ENCODE assay signal across 15 mouse cellular contexts in the genomic region with DNA sequence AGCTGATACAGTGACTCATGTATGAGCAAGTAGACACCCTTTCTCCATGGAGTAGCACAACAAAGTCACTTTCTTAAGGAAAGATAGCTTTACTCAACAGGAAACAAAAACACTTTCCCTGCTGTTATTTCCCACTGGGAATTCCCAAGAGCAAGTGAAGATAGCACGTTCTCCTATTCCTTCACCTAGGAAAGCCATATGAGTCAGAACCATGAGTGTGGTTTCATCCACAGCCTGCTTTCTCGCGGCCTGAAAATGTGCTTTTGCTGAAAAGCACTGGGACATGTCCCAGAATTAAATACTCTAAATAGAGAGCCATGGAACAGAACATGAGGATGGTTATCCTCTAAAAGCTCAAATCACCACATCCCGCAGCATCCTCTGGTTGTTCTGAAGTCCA.
"Had no signal": no experiment of that assay in that cellular context is flagged by ENCODE, and none has a peak within 500 bp of the region (broad histone marks: within the 10 kb centered on the region; RNA-seq: fewer than 3 reads in every experiment).

No protein-coding gene starts in this region.

- H3K9me3 ChIP-seq: limb, embryonic 10.5 days; liver, embryonic 12.5 days; megakaryocyte, embryonic 14.5 days; midbrain, embryonic 15.5 days; neural tube, embryonic 13.5 days had no signal

- H3K36me3 ChIP-seq: limb, embryonic 10.5 days; liver, embryonic 12.5 days; midbrain, embryonic 15.5 days; neural tube, embryonic 13.5 days had no signal

- ATAC-seq: liver, embryonic 12.5 days; midbrain, embryonic 15.5 days had no signal

- H3K9ac ChIP-seq: liver, embryonic 12.5 days; lung, embryonic 14.5 days; midbrain, embryonic 15.5 days; neural tube, embryonic 13.5 days had no signal

- H3K27me3 ChIP-seq: liver, embryonic 12.5 days; megakaryocyte, embryonic 14.5 days; midbrain, embryonic 15.5 days; neural tube, embryonic 13.5 days had no signal

- H3K4me1 ChIP-seq: limb, embryonic 10.5 days; liver, embryonic 12.5 days; megakaryocyte, embryonic 14.5 days; midbrain, embryonic 15.5 days; neural tube, embryonic 13.5 days had no signal

- H3K4me2 ChIP-seq: liver, embryonic 12.5 days; lung, embryonic 14.5 days; midbrain, embryonic 11.5 days; midbrain, embryonic 15.5 days; neural tube, embryonic 13.5 days had no signal

- DNase-seq: kidney, adult 11 months; kidney, adult 9 months; kidney, postnatal 36 days; layer of hippocampus, adult 9-11 months; lung, embryonic 14.5 days; lung, postnatal 10 days; thymus, postnatal 4 days had no signal

- H3K27ac ChIP-seq: kidney, postnatal 0 days; limb, embryonic 10.5 days; liver, embryonic 12.5 days; macrophage; midbrain, embryonic 15.5 days; neural tube, embryonic 13.5 days had no signal

- H3K4me3 ChIP-seq: limb, embryonic 10.5 days; liver, embryonic 12.5 days; megakaryocyte, embryonic 14.5 days; midbrain, embryonic 15.5 days; neural tube, embryonic 13.5 days had no signal
